Mouse (Mus musculus) forebrain, embryonic 10.5 days (tissue): ENCODE data around the gene Rnpepl1. TPM values are rescaled to one million over a fixed set of nuclear protein-coding genes. Genes with fewer than 3 reads are reported as not detected.
"Not testable (repeated sequence)": the region's sequence is repeated elsewhere in the genome, so short reads cannot be mapped to it uniquely, and the experiment has no call there.

Experiments used
- DNase-seq: peaks from one replicate; pipeline ENCODE4 v3.0.0-alpha.2; 2017; ENCODE audit warnings: low spot score; ENCODE audit errors: extremely low spot score
- H3K27ac ChIP-seq: fragments of 300-500 bp; sonication (generic); 2 replicates; pipeline ENCODE4 v1.5.1; 2016; ENCODE audit warnings: mild to moderate bottlenecking
- H3K27me3 ChIP-seq: fragments of 300-500 bp; sonication (generic); 2 replicates; pipeline ENCODE4 v1.6.1; 2016; ENCODE audit warnings: mild to moderate bottlenecking; ENCODE audit not compliant: poor library complexity, severe bottlenecking
- H3K36me3 ChIP-seq: fragments of 300-500 bp; sonication (generic); replicated peaks from 2 replicates; pipeline ENCODE4 v1.6.1; 2016; ENCODE audit warnings: mild to moderate bottlenecking, moderate library complexity
- H3K4me1 ChIP-seq: fragments of 300-500 bp; sonication (generic); 2 replicates; pipeline ENCODE4 v1.6.1; 2016
- H3K4me3 ChIP-seq: fragments of 300-500 bp; sonication (generic); 2 replicates; pipeline ENCODE4 v1.5.1; 2016; ENCODE audit warnings: mild to moderate bottlenecking, moderate library complexity
- H3K9me3 ChIP-seq: fragments of 300-500 bp; sonication (generic); 2 replicates; pipeline ENCODE4 v1.6.1; 2016; ENCODE audit warnings: mild to moderate bottlenecking, moderate library complexity
- WGBS: fragments of 180-500 bp; shearing (Covaris S2); methylation state at CpG from one replicate; pipeline ENCODE4 v1.1.7; 2016; 5-methylcytosine and 5-hydroxymethylcytosine counted together
- polyA plus RNA-seq: library from polyadenylated mRNA; unstranded; fragments of >200 nt; fragmentation: Nextera tagmentation; extraction: Ambion mirVana; gene quantifications from 2 replicates; pipeline ENCODE4 v1.2.1, GENCODE M21; 2016

Gene Rnpepl1
- polyA plus RNA-seq, 1 experiment from 2014 or later, result 22.7 TPM

DNA sequence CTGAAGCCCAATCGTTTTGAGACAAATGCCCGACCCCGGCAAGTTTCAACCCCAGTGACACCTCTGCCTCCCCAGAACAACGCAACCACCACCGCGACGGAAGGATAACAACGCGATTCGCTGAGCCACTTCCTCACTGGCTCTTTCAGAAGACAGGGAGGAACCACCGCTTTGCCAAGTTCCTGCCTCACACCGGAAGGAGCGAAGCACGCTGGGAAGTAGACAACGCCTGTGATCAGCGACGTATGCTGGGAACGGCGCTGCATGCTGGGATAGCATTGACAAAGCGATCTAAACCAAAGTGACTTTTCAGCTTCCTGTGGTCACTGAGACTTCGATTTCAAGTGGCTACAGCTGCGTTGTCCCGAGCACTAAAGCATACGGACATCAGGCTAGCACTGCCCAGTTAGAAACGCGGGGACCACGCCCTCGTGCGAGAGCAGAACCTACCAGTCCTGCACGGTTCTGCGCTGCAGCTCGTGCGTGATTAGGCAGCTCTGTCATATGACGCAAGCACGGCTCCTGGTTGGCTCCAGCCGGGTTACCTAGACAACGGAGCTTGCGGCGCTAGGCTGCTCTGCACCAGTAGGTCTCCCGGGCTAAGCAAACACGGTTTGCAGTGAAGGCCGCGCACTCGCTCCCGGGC, 23.7 kb downstream of the Rnpepl1 start, which contains the start of gene Capn10:
Gene Capn10, plus strand, starts transcription at position 195 of the 646 bp plus-strand sequence.
- Histone ChIP-seq H3K27ac (peak within 1 kb of the TSS; percentile 92), H3K4me3 (peak within 1 kb of the TSS; percentile 81), H3K27me3 (no peaks in the 10 kb centered on the region), H3K36me3 (peaks cover 17% of the 10 kb centered on the region), H3K4me1 (peaks cover 31% of the 10 kb centered on the region), H3K9me3 (peaks cover 11% of the 10 kb centered on the region; the same call in 1 of the 2 replicates)
- peak; percentile 95 for DNase-seq
- under 1% methylated on average over 45 of the region's 45 CpGs for WGBS

DNA sequence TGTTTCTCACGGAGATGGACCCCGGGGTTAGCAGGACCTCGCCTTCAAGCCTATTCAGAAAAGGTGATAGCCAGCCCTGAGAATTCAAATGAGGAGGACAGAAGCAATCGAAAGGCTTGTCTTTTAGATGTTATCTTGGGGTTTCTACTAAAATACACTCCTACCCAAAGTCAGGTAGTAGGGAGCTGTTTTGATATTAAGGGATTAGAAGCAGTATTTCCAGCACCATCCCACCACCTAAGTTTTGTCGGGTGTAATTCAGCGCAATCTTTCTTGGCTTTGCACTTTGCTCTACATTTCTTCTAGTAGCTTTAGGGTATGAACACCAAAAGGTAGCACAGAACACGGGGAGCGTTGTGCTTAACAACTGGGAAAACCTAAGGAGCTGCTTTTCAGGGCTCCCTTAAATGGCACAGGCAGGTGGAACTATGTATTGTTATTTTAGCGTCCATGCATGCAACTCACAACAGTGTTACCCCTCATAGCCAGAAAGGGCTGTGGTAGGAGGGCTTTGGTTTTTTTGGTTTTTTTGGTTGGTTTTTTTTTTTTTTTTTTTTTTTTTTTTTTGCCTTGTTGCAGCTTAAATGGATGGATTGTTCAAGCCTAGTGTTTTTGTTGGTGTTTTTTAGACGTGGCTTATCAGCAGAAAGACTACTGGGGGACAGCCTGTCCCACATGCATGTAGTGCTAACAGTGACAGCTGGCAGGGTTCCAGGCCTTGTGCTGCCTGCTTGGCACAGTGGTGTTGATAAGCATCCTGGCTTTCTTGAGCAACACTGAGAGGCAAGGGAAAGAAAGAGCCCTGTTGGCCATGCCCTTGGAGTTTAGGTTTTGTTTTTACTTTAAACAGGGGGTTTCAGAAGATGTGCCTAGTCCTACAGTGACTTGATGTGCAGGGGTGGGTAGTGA, 24.7 kb downstream of the Rnpepl1 start:
- Histone ChIP-seq H3K4me1 (peaks cover 31% of the 10 kb centered on the region), H3K9me3 (peaks cover 11% of the 10 kb centered on the region; the same call in 1 of the 2 replicates), H3K36me3 (peaks cover 27% of the 10 kb centered on the region), H3K27ac (peak overlapping the region; percentile 92), H3K27me3 (no peaks in the 10 kb centered on the region), H3K4me3 (peak overlapping the region; percentile 81)
- no peak for DNase-seq
- WGBS, result 23% methylated on average over 10 of the region's 10 CpGs

DNA sequence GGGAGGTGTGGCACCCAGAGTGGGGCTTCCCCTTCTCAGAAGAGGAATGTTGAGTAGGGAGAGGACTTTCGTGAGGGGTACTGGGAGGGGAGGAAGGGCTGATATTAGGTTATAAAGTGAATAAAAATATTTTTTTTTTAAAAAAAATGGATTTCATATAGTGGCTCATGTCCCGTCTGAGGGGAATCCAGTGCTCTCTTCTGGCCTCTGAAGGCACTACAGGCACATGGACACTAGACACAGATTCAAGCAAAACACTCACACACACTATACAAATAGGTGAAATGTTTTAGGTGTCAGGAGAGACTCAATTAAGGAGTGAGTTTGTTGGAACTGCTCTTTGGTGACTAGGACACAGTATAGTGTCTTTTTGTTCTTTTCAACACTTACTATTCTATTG, 25.4 kb downstream of the Rnpepl1 start:
- Histone ChIP-seq H3K36me3 (peaks cover 34% of the 10 kb centered on the region), H3K4me3 (peak overlapping the region; percentile 81), H3K27me3 (no peaks in the 10 kb centered on the region), H3K4me1 (peaks cover 31% of the 10 kb centered on the region), H3K27ac (peak overlapping the region; percentile 41; the same call in 1 of the 2 replicates), H3K9me3 (peaks cover 11% of the 10 kb centered on the region; the same call in 1 of the 2 replicates)
- no peak for DNase-seq
- WGBS, result 65% methylated on average over 2 of the region's 2 CpGs

DNA sequence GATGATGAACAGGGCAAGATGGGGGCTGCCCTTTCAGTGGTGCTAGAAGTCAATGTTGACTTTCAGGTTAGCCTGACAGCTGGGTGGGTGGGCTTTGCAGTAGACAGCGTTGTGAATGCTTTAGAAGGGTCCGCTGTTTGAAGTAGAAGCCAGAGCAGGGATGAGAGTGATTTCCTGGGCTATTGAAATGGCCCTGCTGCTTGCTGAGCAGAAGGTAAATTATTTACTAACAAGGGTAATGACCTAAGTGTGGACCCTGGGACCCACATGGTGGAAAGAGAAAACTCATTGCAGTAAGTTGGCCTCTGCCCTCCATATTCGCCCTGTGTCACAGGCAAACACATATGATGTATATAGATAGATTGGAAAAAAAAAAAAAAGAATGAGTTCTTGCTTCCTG, 25.9 kb downstream of the Rnpepl1 start:
- Histone ChIP-seq H3K27ac (no peak overlapping the region), H3K36me3 (peaks cover 38% of the 10 kb centered on the region), H3K9me3 (peaks cover 11% of the 10 kb centered on the region; the same call in 1 of the 2 replicates), H3K27me3 (no peaks in the 10 kb centered on the region), H3K4me1 (peaks cover 31% of the 10 kb centered on the region), H3K4me3 (0 out of 2 replicates have a peak overlapping the region, but pooled peaks have one; percentile 81)
- 93% methylated on average over 3 of the region's 3 CpGs for WGBS
- no peak for DNase-seq

DNA sequence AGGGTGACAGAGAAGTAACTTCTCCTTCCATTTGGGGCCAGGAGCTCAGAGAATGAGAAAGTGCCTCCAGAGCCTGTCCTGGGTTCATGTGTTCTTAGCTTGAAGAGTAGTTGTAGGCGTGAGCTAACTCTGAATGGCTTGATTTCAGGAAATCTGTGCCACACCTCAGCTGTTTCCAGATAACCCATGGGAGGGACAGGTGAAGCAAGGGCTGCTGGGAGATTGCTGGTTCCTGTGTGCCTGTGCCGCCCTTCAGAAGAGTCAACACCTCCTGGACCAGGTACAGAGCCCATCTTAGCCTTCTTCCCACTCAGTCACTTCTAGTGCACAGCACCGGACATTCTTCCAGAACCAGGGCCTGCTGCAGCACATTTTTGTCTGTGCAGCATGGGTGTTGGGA, 27.2 kb downstream of the Rnpepl1 start:
- H3K27ac ChIP-seq, result no peak overlapping the region
- no peaks in the 10 kb centered on the region for H3K27me3 ChIP-seq
- peaks cover 31% of the 10 kb centered on the region for H3K4me1 ChIP-seq
- peaks cover 50% of the 10 kb centered on the region for H3K36me3 ChIP-seq
- WGBS, result 87% methylated on average over 3 of the region's 3 CpGs
- H3K4me3 ChIP-seq, result no peak overlapping the region
- H3K9me3 ChIP-seq, result peaks cover 5% of the 10 kb centered on the region; the same call in 1 of the 2 replicates
- no peak for DNase-seq

DNA sequence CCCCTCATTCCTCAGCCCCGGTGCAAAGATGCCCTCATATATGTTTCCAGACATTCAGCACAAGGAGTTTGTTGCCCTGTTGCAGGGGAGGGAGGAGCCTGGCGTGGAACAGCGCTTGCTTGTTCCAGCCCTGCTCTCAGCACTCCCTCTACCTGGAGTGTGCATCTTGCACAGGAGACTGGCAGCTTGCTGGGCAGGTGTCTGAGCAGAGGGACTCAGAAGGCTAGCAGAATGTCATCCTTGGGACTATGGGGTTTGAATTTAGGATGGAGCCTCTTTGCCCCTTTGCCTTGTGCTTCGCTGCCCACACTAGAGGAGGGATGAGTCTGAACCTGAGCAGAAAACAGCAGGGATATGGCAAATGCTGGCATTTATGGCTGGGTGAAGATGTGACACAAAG, 29.2 kb downstream of the Rnpepl1 start:
- peaks cover 70% of the 10 kb centered on the region for H3K36me3 ChIP-seq
- peaks cover 20% of the 10 kb centered on the region for H3K4me1 ChIP-seq
- no peak overlapping the region for H3K27ac ChIP-seq
- WGBS, result 93% methylated on average over 4 of the region's 4 CpGs
- H3K9me3 ChIP-seq, result no peaks in the 10 kb centered on the region
- no peak overlapping the region for H3K4me3 ChIP-seq
- no peaks in the 10 kb centered on the region for H3K27me3 ChIP-seq
- no peak for DNase-seq

DNA sequence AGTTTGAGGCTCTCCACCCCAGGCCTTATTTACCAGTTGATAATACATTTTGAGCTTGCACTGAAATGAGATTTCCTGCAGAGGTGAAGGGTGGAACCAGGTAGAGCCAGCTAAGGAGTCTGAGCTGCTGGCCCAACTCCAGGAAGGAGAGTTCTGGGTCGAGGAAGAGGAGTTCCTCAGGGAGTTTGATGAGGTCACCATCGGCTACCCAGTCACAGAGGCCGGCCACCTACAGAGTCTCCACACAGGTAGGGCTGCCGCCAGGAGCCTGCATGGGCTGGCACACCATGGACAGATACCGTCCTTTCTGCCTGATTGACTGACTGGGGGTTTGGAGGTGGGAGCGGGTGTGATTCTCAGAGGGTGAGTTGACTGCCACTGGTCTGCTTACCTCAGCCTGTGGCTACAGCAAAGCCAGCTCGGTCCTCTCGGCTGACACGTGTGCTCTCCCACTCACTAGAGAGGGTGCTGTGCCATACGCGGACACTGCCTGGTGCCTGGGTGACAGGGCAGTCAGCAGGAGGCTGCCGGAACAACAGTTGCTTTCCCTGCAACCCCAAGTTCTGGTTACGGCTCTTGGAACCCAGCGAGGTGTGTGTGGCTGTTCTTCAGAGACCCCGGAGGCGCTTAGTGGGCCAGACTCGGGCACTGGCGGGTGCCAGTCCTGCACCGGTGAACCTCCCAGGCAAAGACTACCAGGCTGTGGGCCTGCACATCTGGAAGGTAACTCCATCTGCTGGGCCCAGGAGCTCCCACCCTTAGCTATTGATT, 32.8 kb downstream of the Rnpepl1 start:
- Histone ChIP-seq H3K9me3 (no peaks in the 10 kb centered on the region), H3K36me3 (peaks cover 98% of the 10 kb centered on the region), H3K4me1 (no peaks in the 10 kb centered on the region), H3K4me3 (no peak overlapping the region), H3K27ac (no peak overlapping the region), H3K27me3 (no peaks in the 10 kb centered on the region)
- WGBS, result 95% methylated on average over 19 of the region's 19 CpGs
- DNase-seq, result no peak

DNA sequence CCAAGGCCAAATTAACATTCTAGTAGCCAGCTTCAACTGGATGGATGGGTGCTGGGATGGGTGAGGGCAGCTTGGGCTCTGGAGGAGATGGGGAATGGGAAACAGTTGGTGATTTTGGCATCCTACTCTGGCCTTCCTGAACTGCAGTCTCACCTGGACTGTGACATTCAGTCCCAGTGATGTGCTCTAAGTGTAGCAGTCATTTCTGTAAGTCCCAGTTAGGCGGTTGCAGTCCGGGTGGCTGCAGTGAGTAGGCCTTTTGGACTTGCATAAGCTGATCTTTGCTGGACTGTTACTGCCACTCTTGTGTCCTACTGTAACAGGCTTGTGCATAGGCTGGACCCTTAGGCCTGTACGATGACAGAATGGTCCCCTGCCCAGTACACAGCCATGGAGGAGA, 37.4 kb downstream of the Rnpepl1 start:
- no peak for DNase-seq
- Histone ChIP-seq H3K4me1 (no peaks in the 10 kb centered on the region), H3K36me3 (peaks cover 70% of the 10 kb centered on the region), H3K9me3 (no peaks in the 10 kb centered on the region), H3K4me3 (no peak overlapping the region), H3K27ac (no peak overlapping the region), H3K27me3 (no peaks in the 10 kb centered on the region)
- 96% methylated on average over 3 of the region's 3 CpGs for WGBS

DNA sequence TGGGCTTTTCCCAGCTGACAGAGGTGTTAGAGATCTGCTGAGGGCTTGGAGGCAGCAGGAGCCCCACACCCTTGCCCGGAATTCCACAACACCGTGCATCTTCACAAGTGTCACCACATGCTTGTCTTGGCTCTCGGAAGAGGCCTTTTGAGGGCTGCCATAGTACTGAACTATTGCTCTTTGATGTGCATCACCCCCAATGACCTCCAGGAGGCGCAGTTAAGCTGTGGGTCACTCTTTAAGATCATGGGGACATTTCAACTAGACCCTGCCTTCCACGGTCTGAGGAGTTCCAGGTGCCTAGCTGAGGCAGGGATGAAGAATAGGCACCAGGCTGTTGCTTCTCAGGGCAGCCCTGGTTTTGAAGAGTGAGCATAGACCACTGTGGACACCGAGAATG, 38.8 kb downstream of the Rnpepl1 start:
- Histone ChIP-seq H3K36me3 (peaks cover 55% of the 10 kb centered on the region), H3K9me3 (no peaks in the 10 kb centered on the region), H3K27me3 (no peaks in the 10 kb centered on the region), H3K4me3 (no peak overlapping the region), H3K27ac (no peak overlapping the region), H3K4me1 (no peaks in the 10 kb centered on the region)
- DNase-seq, result no peak
- WGBS, result 65% methylated on average over 6 of the region's 6 CpGs

DNA sequence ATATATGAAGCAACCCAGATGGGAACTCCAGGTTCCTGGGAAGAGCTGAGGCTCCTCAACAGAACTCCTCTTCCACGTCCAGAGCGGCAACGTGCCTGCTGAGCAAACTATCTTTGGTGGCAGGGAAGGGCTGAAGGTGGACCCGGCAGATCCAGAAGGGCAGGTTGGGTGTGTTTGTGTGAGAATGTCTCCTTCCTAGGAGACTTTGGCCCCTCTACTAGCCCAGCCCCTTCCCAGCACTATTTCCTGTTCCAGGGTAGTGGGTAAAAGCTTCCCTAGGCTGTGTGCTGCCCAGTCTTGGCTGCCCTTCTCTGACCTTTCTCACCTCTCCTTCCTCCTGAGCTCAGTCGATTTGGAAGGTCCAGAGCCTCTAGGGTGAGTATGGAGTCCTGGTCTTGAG, 40.0 kb downstream of the Rnpepl1 start, which contains the start of gene Gpr35:
Gene Gpr35, plus strand, starts transcription at position 259 of the 400 bp plus-strand sequence.
- 85% methylated on average over 5 of the region's 5 CpGs for WGBS
- no peak within 1 kb of the TSS for H3K4me3 ChIP-seq
- DNase-seq, result no peak
- H3K9me3 ChIP-seq, result no peaks in the 10 kb centered on the region
- H3K27me3 ChIP-seq, result no peaks in the 10 kb centered on the region
- H3K36me3 ChIP-seq, result peaks cover 43% of the 10 kb centered on the region
- H3K4me1 ChIP-seq, result no peaks in the 10 kb centered on the region
- no peak within 1 kb of the TSS for H3K27ac ChIP-seq

DNA sequence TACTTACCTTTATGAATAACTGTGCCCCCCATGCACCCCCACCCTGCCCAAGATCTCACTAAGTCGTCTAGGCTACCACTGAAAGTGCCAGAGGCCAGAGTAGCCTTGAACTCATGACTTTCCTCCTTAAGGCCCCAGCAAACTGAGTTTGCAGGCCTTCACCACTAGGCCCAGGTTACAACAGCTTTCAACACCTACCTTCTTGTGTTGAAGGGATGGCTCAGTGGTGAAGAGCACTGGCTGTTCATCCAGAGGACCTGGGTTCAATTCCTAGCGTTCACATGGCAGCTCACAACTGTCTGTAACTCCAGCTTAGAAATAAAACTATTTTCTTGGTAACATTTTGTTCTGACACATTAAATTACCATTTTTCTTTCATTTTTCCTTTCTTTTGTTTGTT, 43.1 kb downstream of the Rnpepl1 start:
- no peak overlapping the region for H3K27ac ChIP-seq
- WGBS, result 69% methylated on average over 2 of the region's 2 CpGs
- H3K27me3 ChIP-seq, result no peaks in the 10 kb centered on the region
- no peak for DNase-seq
- H3K9me3 ChIP-seq, result no peaks in the 10 kb centered on the region
- H3K4me3 ChIP-seq, result no peak overlapping the region
- no peaks in the 10 kb centered on the region for H3K4me1 ChIP-seq
- peaks cover 13% of the 10 kb centered on the region for H3K36me3 ChIP-seq

DNA sequence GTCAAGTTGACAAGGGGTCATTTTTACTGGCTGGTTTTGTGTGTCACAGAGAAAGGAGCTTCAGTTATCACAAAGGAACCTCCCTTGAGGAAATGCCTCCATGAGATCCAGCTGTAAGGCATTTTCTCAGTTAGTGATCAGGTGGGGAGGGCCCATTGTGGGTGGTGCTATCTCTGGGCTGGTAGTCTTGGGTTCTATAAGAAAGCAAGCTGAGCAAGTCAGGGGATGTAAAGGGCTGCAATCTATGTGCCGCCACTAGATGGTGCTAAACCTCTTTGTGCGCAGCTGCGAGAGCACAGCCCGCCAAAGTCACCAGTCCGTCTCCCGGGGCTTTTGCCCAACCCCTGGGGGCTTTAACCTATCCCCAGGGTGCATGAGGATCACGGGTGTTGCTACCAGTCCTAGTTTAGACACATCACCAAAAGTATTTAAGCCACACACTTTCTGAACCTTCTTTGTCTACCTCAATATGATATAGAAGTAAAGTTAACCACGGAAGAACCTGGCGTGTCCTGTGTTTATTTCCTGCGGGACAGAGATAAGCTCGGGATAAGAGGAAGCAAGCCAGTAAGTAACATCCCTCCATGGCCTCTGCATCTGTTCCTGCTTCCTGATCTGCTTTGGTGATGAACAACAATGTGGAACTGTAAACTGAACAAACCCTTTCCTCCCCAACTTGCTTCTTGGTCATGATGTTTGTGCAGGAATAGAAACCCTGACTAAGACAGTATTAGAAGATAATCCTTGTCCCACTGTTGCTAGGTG, 46.2 kb downstream of the Rnpepl1 start:
- peak; percentile 46 for DNase-seq

More for the DNA sequence above, 46.2 kb downstream of the Rnpepl1 start:
- H3K27me3 ChIP-seq, H3K36me3 ChIP-seq, H3K9me3 ChIP-seq, H3K4me1 ChIP-seq, H3K27ac ChIP-seq: not testable (repeated sequence)
- peak overlapping the region; percentile 37 for H3K4me3 ChIP-seq
- WGBS, result 13% methylated on average over 11 of the region's 11 CpGs
